Mouse (Mus musculus): Measurements from ENCODE around the gene Mlh1. TPM values are rescaled to one million over a fixed set of nuclear protein-coding genes. Genes with fewer than 3 reads are reported as not detected.

Mlh1 gene
- polyA plus RNA-seq (2014; fragmentation: Nextera tagmentation; extraction: Ambion mirVana), result 50.6 and 56.4 TPM in 2 replicates

DNA sequence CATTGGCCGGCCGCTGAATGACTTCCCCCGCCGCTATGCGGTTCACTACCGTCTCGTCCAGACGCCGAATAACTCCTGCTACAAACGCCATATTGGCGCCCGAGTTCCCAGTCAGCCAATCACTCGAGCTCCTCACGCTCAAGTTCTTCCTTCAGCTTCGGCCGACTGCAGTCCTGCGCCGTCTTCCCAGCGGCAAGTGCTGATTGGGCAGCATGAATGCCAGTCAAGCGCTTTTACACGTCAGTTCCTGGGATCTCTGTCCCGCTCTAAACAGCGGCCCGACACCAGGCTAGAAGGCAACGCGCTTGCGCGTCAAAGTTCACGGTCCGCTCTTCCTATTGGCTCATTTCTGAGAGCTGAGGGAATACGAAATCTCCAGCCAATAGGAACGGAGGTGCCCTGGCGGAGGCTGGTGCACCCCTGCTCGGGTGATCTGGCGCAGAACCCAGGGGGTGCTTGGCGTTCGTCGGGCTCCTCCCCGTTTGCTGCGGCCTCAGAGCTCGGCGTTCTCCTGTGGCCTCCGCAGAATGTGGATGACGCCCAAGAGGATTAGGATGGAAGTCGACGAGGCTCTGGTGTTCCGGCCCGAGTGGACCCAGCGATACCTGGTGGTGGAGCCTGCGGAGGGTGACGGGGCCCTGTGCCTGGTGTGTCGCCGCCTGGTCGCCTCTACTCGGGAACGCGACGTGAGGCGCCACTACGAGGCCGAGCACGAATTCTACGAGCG lies at the start of gene Mlh1, which contains the start of gene Epm2aip1:
TSS of gene Mlh1 (minus strand) at position 358 of the 727 bp plus-strand sequence.
TSS of gene Epm2aip1 (plus strand) at position 496 of the 727 bp plus-strand sequence.
- WGBS, result under 1% methylated on average over 64 of the region's 64 CpGs

DNA sequence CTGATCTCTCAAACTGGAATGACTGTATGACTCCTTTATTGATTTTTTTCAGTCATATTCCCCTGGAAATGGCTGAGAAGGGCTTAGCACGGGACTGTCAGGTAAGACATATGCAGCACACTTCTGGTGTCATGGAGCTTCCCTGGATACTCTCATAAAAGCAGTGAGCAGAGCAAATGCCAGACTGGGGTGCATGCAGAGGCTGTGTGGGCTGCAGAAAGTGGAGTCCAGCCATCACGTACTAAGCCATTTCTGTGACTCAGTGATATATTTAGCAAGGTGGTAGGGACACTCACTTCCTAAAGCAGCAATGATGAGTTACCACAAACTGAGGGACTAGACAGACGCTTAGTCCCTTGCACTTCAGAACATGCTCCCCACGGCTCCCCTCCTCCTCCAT lies 49.3 kb upstream of the Mlh1 start:
- no peak overlapping the region for H3K9ac ChIP-seq (replicated peaks; ENCODE audit: low read length)
- no peak overlapping the region for H3K4me2 ChIP-seq (ENCODE audit: low read depth, low read length)
- no peaks in the 10 kb centered on the region for H3K4me1 ChIP-seq (ENCODE audit: control insufficient read depth, insufficient read depth, low read length)
- H3K9me3 ChIP-seq (replicated peaks; ENCODE audit: control insufficient read depth, low read length), result no peaks in the 10 kb centered on the region
- no peak overlapping the region for H3K27ac ChIP-seq (replicated peaks; ENCODE audit: low read depth, low read length)
- DNase-seq (ENCODE audit: low spot score) (no peak), ATAC-seq (replicated peaks; ENCODE audit: insufficient number of reproducible peaks, low FRiP score, low TSS enrichment, low read depth) (no peak)
- WGBS, result 83% methylated on average over 4 of the region's 4 CpGs
- no peaks in the 10 kb centered on the region for H3K27me3 ChIP-seq (ENCODE audit: control insufficient read depth, insufficient read depth, low read length)
- no peaks in the 10 kb centered on the region for H3K36me3 ChIP-seq (replicated peaks; ENCODE audit: control insufficient read depth, insufficient read depth, low read depth, low read length)
- H3K4me3 ChIP-seq (ENCODE audit: low read depth, low read length), result no peak overlapping the region

More for the DNA sequence above, at the start of gene Mlh1, which contains the start of gene Epm2aip1:
- Histone ChIP-seq H3K27me3 (ENCODE audit: control insufficient read depth, insufficient read depth, low read length) (no peaks in the 10 kb centered on the region), H3K36me3 (replicated peaks; ENCODE audit: control insufficient read depth, insufficient read depth, low read depth, low read length) (no peaks in the 10 kb centered on the region), H3K4me1 (ENCODE audit: control insufficient read depth, insufficient read depth, low read length) (no peaks in the 10 kb centered on the region; the same call in 1 of the 2 replicates), H3K9me3 (replicated peaks; ENCODE audit: control insufficient read depth, low read length) (no peaks in the 10 kb centered on the region), H3K9ac (replicated peaks; ENCODE audit: low read length) (peak within 1 kb of the TSS; percentile 92), H3K4me3 (ENCODE audit: low read depth, low read length) (peak within 1 kb of the TSS; percentile 82), H3K4me2 (ENCODE audit: low read depth, low read length) (peak within 1 kb of the TSS; percentile 67), H3K27ac (replicated peaks; ENCODE audit: low read depth, low read length) (peak within 1 kb of the TSS; percentile 92)
- DNase-seq (ENCODE audit: low spot score) (peak; percentile 99), ATAC-seq (replicated peaks; ENCODE audit: insufficient number of reproducible peaks, low FRiP score, low TSS enrichment, low read depth) (peak; percentile 100)

DNA sequence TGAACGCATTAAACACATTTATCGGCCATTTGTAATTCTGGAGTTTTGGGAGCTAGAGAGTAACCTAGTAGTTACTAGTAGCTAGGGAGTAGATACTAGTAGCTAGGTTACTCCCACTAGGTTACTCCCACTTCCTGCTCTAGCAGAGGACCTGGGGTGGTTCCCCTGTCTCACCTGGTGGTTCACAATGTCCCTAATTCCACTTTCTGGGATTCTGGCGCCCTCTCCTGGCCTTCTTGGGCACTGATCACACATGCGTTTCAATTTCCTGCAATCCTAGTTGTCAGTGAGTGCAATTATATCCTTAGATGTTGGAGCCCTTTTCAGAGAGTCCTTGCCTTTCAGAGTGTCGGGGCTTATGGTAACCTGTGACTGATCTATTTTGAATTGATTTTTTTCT lies 42.6 kb upstream of the Mlh1 start:
- WGBS, result 31% methylated on average over 5 of the region's 5 CpGs
- H3K4me3 ChIP-seq (ENCODE audit: low read depth, low read length), result no peak overlapping the region

DNA sequence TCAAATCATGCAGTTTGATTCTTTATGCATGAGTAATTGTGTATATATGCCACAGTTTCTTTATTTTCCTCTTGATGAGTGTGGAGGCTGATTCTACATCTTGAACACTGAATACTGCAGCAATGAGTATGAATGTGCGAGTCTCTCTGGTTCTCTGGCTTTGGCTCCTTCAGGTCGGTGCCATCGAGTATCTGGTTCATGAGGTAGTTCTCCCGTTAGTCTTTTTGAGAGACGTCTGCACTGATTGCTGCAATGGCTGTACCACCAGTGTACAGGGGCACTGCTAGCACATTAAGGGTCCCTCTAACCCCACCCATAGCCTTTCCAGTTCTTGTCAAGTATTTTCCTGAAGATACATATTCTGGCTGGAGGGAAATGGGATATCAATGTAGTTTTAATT lies 42.2 kb upstream of the Mlh1 start:
- no peak for DNase-seq (ENCODE audit: low spot score)
- 22% methylated on average over 5 of the region's 5 CpGs for WGBS
- Histone ChIP-seq H3K27me3 (ENCODE audit: control insufficient read depth, insufficient read depth, low read length) (peaks cover 33% of the 10 kb centered on the region), H3K36me3 (replicated peaks; ENCODE audit: control insufficient read depth, insufficient read depth, low read depth, low read length) (no peaks in the 10 kb centered on the region), H3K4me1 (ENCODE audit: control insufficient read depth, insufficient read depth, low read length) (peaks cover 5% of the 10 kb centered on the region; the same call in 1 of the 2 replicates), H3K4me2 (ENCODE audit: low read depth, low read length) (no peak overlapping the region), H3K9me3 (replicated peaks; ENCODE audit: control insufficient read depth, low read length) (no peaks in the 10 kb centered on the region), H3K4me3 (ENCODE audit: low read depth, low read length) (no peak overlapping the region), H3K27ac (replicated peaks; ENCODE audit: low read depth, low read length) (no peak overlapping the region), H3K9ac (replicated peaks; ENCODE audit: low read length) (no peak overlapping the region)
- ATAC-seq (replicated peaks; ENCODE audit: insufficient number of reproducible peaks, low FRiP score, low TSS enrichment, low read depth), result no peak

More for the DNA sequence above, 42.6 kb upstream of the Mlh1 start:
- Histone ChIP-seq H3K4me2 (ENCODE audit: low read depth, low read length) (no peak overlapping the region), H3K9me3 (replicated peaks; ENCODE audit: control insufficient read depth, low read length) (no peaks in the 10 kb centered on the region), H3K27me3 (ENCODE audit: control insufficient read depth, insufficient read depth, low read length) (peaks cover 33% of the 10 kb centered on the region), H3K27ac (replicated peaks; ENCODE audit: low read depth, low read length) (no peak overlapping the region), H3K4me1 (ENCODE audit: control insufficient read depth, insufficient read depth, low read length) (peaks cover 5% of the 10 kb centered on the region; the same call in 1 of the 2 replicates), H3K36me3 (replicated peaks; ENCODE audit: control insufficient read depth, insufficient read depth, low read depth, low read length) (no peaks in the 10 kb centered on the region), H3K9ac (replicated peaks; ENCODE audit: low read length) (no peak overlapping the region)
- DNase-seq (ENCODE audit: low spot score) (peak; percentile 68), ATAC-seq (replicated peaks; ENCODE audit: insufficient number of reproducible peaks, low FRiP score, low TSS enrichment, low read depth) (no peak)

DNA sequence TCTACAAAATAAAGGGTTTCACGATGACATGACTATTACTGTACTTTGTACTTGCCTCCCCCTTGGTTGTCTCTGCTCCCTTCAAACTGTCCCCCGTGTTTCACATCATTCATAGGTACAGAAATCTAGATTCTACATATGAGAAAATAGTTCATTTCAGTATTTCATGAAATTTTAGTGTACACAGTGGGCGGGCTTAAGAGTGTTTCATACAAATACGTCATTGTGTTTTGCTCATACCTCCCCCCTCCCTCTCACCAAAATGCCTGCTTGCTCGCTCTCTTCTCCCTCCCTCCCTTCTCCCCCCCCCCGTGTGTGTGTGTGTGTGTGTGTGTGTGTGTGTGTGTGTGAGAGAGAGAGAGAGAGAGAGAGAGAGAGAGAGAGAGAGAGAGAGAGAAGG lies 41.7 kb upstream of the Mlh1 start:
- DNase-seq (ENCODE audit: low spot score) (peak; percentile 9), ATAC-seq (replicated peaks; ENCODE audit: insufficient number of reproducible peaks, low FRiP score, low TSS enrichment, low read depth) (no peak)
- WGBS, result 22% methylated on average over 5 of the region's 6 CpGs
- peaks cover 5% of the 10 kb centered on the region; the same call in 1 of the 2 replicates for H3K4me1 ChIP-seq (ENCODE audit: control insufficient read depth, insufficient read depth, low read length)
- H3K9me3 ChIP-seq (replicated peaks; ENCODE audit: control insufficient read depth, low read length), result no peaks in the 10 kb centered on the region
- no peak overlapping the region for H3K27ac ChIP-seq (replicated peaks; ENCODE audit: low read depth, low read length)
- no peak overlapping the region for H3K4me3 ChIP-seq (ENCODE audit: low read depth, low read length)
- no peak overlapping the region for H3K9ac ChIP-seq (replicated peaks; ENCODE audit: low read length)
- H3K36me3 ChIP-seq (replicated peaks; ENCODE audit: control insufficient read depth, insufficient read depth, low read depth, low read length), result no peaks in the 10 kb centered on the region
- no peak overlapping the region for H3K4me2 ChIP-seq (ENCODE audit: low read depth, low read length)
- H3K27me3 ChIP-seq (ENCODE audit: control insufficient read depth, insufficient read depth, low read length), result peaks cover 33% of the 10 kb centered on the region

DNA sequence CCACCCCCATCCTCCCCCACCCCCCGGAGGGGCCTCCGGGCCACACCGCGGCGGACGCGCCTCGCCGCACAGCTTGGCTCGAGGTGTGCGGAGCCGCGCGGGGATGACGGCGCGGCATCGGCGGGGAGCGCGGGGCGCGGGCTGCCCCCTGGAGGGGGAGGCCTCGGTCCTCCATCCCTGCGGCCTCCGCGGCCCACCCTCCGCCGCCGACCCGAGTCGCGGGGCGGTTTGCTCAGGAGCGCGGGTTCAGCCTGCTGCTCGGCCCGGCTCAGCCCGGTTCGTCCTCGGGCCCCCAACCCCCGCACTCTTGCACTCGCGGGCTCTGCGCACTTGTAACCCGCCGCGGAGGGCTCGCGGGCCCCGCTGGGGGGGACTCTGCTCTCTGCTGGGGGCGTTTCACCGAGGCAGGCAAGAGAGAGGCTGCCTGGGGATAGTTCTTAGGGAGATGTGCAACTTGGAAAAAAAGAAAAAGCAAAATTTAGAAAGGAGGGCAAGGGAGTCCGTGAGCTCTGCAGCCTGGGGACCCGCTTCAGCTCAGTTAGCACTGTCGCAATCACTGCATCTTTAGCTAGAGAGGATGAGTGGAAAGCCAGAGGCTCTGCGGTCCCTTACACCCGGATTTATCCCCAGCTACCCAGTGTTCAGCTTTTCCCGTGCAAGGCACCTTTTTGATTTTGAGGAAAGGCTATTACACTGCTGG lies 41.0 kb upstream of the Mlh1 start:
- H3K27ac ChIP-seq (replicated peaks; ENCODE audit: low read depth, low read length), result no peak overlapping the region
- peak; percentile 44; the same call in 1 of the 2 replicates for ATAC-seq (replicated peaks; ENCODE audit: insufficient number of reproducible peaks, low FRiP score, low TSS enrichment, low read depth)

DNA sequence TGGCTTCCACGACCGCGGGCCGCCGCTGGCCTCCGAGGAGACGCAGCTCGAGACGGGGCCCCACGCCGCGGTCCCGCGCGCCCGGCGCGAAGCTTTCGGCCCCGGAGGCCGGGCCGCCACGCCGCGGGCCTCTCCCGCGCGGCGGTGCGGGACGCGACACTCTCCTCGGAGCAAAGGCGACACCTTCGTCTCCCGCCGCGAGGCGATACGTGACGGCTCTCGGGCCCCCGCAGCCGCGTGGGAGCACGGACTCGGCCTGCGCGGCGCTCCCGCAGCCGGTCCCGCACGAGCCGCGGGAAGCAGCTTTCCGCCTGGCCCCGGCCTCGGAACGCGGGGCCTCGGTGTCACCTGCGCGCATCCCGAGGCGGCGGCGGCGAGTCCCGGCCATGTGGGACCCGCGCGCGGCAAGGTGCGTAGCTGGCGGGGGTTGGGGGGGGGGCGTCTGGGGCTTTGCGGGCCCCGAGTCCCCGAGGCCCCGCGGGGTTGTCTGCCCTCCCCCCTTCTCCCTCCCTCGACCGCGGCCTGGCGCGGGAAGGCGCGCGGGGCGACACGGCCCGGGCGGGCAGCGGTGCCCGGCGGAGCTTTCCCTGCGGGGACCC lies 40.4 kb upstream of the Mlh1 start:
- peak overlapping the region; percentile 47 for H3K4me3 ChIP-seq (ENCODE audit: low read depth, low read length)
- peaks cover 33% of the 10 kb centered on the region for H3K27me3 ChIP-seq (ENCODE audit: control insufficient read depth, insufficient read depth, low read length)
- no peak overlapping the region for H3K27ac ChIP-seq (replicated peaks; ENCODE audit: low read depth, low read length)
- H3K4me1 ChIP-seq (ENCODE audit: control insufficient read depth, insufficient read depth, low read length), result peaks cover 5% of the 10 kb centered on the region; the same call in 1 of the 2 replicates
- ATAC-seq (replicated peaks; ENCODE audit: insufficient number of reproducible peaks, low FRiP score, low TSS enrichment, low read depth) (no peak), DNase-seq (ENCODE audit: low spot score) (no peak)
- WGBS, result 1% methylated on average over 65 of the region's 98 CpGs
- no peaks in the 10 kb centered on the region for H3K9me3 ChIP-seq (replicated peaks; ENCODE audit: control insufficient read depth, low read length)
- H3K9ac ChIP-seq (replicated peaks; ENCODE audit: low read length), result peak overlapping the region; percentile 5; the same call in 1 of the 2 replicates
- no peaks in the 10 kb centered on the region for H3K36me3 ChIP-seq (replicated peaks; ENCODE audit: control insufficient read depth, insufficient read depth, low read depth, low read length)
- H3K4me2 ChIP-seq (ENCODE audit: low read depth, low read length), result peak overlapping the region; percentile 91

More for the DNA sequence above, 41.0 kb upstream of the Mlh1 start:
- DNase-seq (ENCODE audit: low spot score), result peak; percentile 36
- 1% methylated on average over 42 of the region's 59 CpGs for WGBS
- H3K4me2 ChIP-seq (ENCODE audit: low read depth, low read length), result peak overlapping the region; percentile 91
- no peaks in the 10 kb centered on the region for H3K9me3 ChIP-seq (replicated peaks; ENCODE audit: control insufficient read depth, low read length)
- H3K9ac ChIP-seq (replicated peaks; ENCODE audit: low read length), result peak overlapping the region; percentile 5; the same call in 1 of the 2 replicates
- peak overlapping the region; percentile 47 for H3K4me3 ChIP-seq (ENCODE audit: low read depth, low read length)
- H3K36me3 ChIP-seq (replicated peaks; ENCODE audit: control insufficient read depth, insufficient read depth, low read depth, low read length), result no peaks in the 10 kb centered on the region
- H3K27me3 ChIP-seq (ENCODE audit: control insufficient read depth, insufficient read depth, low read length), result peaks cover 33% of the 10 kb centered on the region
- peaks cover 5% of the 10 kb centered on the region; the same call in 1 of the 2 replicates for H3K4me1 ChIP-seq (ENCODE audit: control insufficient read depth, insufficient read depth, low read length)

Data from embryonic facial prominence, embryonic 11.5 days (tissue).